Mouse (Mus musculus) stomach, embryonic 16.5 days (tissue): ENCODE results near the gene Tatdn2. TPM values are rescaled to one million over a fixed set of nuclear protein-coding genes. Genes with fewer than 3 reads are reported as not detected.

Experiments
- ATAC-seq: fragments of 200-750 bp; cut with Nextera tagmentation; 2 replicates; pipeline ENCODE4 v1.8.0; 2017; ENCODE audit warnings: moderate number of reproducible peaks, moderate TSS enrichment; ENCODE audit not compliant: insufficient read depth, low FRiP score
- H3K27ac ChIP-seq: fragments of 300-500 bp; sonication (generic); 2 replicates; pipeline ENCODE4 v1.5.1; 2014; ENCODE audit warnings: low read length
- H3K27me3 ChIP-seq: fragments of 300-500 bp; sonication (generic); 2 replicates; pipeline ENCODE4 v1.6.1; 2014; ENCODE audit warnings: low read length, control low read depth, mixed read lengths; ENCODE audit not compliant: control insufficient read depth, insufficient read depth
- H3K36me3 ChIP-seq: fragments of 300-500 bp; sonication (generic); 2 replicates; pipeline ENCODE4 v1.6.1; 2014; ENCODE audit warnings: low read length; ENCODE audit not compliant: control insufficient read depth, insufficient read depth
- H3K4me1 ChIP-seq: fragments of 300-500 bp; sonication (generic); 2 replicates; pipeline ENCODE4 v1.6.1; 2014; ENCODE audit warnings: low read length, control low read depth, mixed read lengths; ENCODE audit not compliant: control insufficient read depth, insufficient read depth
- H3K4me2 ChIP-seq: fragments of 300-500 bp; sonication (generic); 2 replicates; pipeline ENCODE4 v1.6.1; 2014; ENCODE audit warnings: low read depth, low read length, mixed read lengths
- H3K4me3 ChIP-seq: fragments of 300-500 bp; sonication (generic); replicated peaks from 2 replicates; pipeline ENCODE4 v1.5.1; 2014; ENCODE audit warnings: mild to moderate bottlenecking, low read length
- H3K9ac ChIP-seq: fragments of 300-500 bp; sonication (generic); 2 replicates; pipeline ENCODE4 v1.6.1; 2014; ENCODE audit warnings: low read length
- H3K9me3 ChIP-seq: fragments of 300-500 bp; sonication (generic); replicated peaks from 2 replicates; pipeline ENCODE4 v1.6.1; 2016; ENCODE audit warnings: low read length, control low read depth; ENCODE audit not compliant: control insufficient read depth
- WGBS: fragments of 180-500 bp; shearing (Covaris S2); extraction: QIAGEN DNeasy Blood & Tissue Kit; methylation state at CpG from one replicate; pipeline ENCODE4 v1.1.7; 2014; 5-methylcytosine and 5-hydroxymethylcytosine counted together
- polyA plus RNA-seq: library from polyadenylated mRNA; unstranded; fragments of >200 nt; fragmentation: Nextera tagmentation; extraction: Ambion mirVana; gene quantifications from 2 replicates; pipeline ENCODE4 v1.2.1, GENCODE M21; 2015

Tatdn2 gene
- polyA plus RNA-seq, 1 experiment from 2014 or later = 0.58 TPM

- H3K9me3 ChIP-seq = no peaks in the 10 kb centered on the region
- H3K27ac ChIP-seq = peak overlapping the region; percentile 29; the same call in 1 of the 2 replicates
- H3K36me3 ChIP-seq = no peaks in the 10 kb centered on the region
- no peak overlapping the region for H3K9ac ChIP-seq
- H3K4me1 ChIP-seq = peaks cover 17% of the 10 kb centered on the region
- no peak overlapping the region for H3K4me2 ChIP-seq
- peak; percentile 61; the same call in 1 of the 2 replicates for ATAC-seq
- H3K4me3 ChIP-seq = no peak overlapping the region
- WGBS = 61% methylated on average over 6 of the region's 6 CpGs
- H3K27me3 ChIP-seq = no peaks in the 10 kb centered on the region
Measured at GRCm38 (mm10) chr6:113656847-113657246, 40.0 kb upstream of the Tatdn2 start.

DNA sequence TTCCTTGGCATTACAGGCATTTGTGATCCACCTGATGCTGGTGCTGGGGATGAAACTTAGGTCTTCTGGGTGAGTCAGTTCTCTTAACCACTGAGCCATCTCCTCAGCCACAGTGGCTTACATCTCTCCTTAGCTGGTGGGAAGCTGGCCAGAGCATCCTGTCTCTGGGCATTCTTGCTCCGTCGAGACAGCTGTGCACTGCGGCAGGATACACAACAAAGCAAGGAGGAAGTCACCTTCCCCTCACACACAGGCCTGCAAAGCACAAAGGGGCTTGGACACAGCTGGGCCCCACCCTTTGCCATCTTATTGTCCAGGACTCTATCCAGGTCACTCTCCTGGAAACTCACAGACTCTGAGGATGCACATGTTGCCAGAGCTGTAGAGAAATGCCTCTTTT lies 38.6 kb upstream of the Tatdn2 start:
- no peak overlapping the region for H3K9ac ChIP-seq
- H3K36me3 ChIP-seq = no peaks in the 10 kb centered on the region
- H3K4me2 ChIP-seq = no peak overlapping the region
- WGBS = 60% methylated on average over 3 of the region's 3 CpGs
- no peak for ATAC-seq
- H3K4me1 ChIP-seq = peaks cover 20% of the 10 kb centered on the region
- H3K4me3 ChIP-seq = no peak overlapping the region
- no peaks in the 10 kb centered on the region for H3K27me3 ChIP-seq
- no peak overlapping the region for H3K27ac ChIP-seq
- no peaks in the 10 kb centered on the region for H3K9me3 ChIP-seq

DNA sequence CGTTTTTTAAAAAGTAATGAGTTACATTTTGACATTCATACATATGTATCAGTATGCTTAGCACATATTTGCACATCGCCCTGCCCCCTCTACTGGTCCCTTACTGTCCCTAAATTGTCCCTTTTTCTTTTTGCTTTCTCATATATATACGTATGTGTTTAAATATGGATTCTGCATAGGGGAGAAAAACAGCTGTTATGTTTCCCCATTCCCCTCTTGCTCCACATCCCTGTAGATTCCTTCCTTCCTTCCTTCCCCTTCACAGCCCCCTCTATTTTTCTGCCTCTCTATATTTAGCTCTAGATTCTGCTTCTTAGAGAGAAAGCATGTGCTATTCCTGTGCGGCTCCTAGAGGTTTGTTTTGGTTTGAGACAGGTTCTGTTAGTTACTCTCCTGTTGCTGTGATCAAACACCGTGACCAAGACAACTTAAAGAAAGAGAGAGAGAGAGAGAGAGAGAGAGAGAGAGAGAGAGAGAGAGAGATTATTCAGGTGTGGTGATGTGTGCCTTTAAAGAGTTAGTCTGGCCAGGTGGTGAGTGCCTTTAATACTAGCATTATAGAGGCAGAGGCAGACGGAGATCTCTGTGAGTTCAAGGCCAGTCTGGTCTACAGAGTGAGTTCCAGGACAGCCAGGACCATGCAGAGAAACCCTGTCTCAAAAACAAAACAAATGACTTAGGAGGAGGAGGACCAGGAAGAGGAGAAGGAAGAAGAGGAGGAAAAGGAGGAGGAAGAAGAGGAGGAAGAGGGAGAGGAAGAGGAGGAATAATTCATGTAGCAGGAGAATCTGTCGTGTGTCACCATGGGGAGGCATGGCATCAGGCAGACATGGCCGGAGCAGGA lies 37.0 kb upstream of the Tatdn2 start:
- no peaks in the 10 kb centered on the region for H3K27me3 ChIP-seq
- no peak overlapping the region for H3K4me2 ChIP-seq
- H3K4me1 ChIP-seq = peaks cover 20% of the 10 kb centered on the region
- no peak for ATAC-seq
- H3K4me3 ChIP-seq = no peak overlapping the region
- no peaks in the 10 kb centered on the region for H3K9me3 ChIP-seq
- H3K36me3 ChIP-seq = no peaks in the 10 kb centered on the region
- no peak overlapping the region for H3K9ac ChIP-seq
- H3K27ac ChIP-seq = peak overlapping the region; percentile 62; the same call in 1 of the 2 replicates
- WGBS = 52% methylated on average over 8 of the region's 8 CpGs

- Histone ChIP-seq H3K27ac (peak overlapping the region; percentile 62), H3K4me3 (no peak overlapping the region), H3K9ac (no peak overlapping the region), H3K4me1 (peaks cover 20% of the 10 kb centered on the region), H3K9me3 (no peaks in the 10 kb centered on the region), H3K4me2 (no peak overlapping the region), H3K27me3 (no peaks in the 10 kb centered on the region), H3K36me3 (no peaks in the 10 kb centered on the region)
- WGBS = 56% methylated on average over 14 of the region's 14 CpGs
- ATAC-seq = no peak
Measured at GRCm38 (mm10) chr6:113660492-113661352, 36.1 kb upstream of the Tatdn2 start.

- Histone ChIP-seq H3K9me3 (no peaks in the 10 kb centered on the region), H3K4me3 (no peak overlapping the region), H3K27me3 (no peaks in the 10 kb centered on the region), H3K36me3 (no peaks in the 10 kb centered on the region), H3K4me2 (no peak overlapping the region), H3K27ac (peak overlapping the region; percentile 62), H3K4me1 (peaks cover 20% of the 10 kb centered on the region), H3K9ac (no peak overlapping the region)
- WGBS = 49% methylated on average over 12 of the region's 12 CpGs
- peak; percentile 31; the same call in 1 of the 2 replicates for ATAC-seq
Measured at GRCm38 (mm10) chr6:113661353-113662241, 35.3 kb upstream of the Tatdn2 start.

GRCm38 (mm10) chr6:113662964-113663700 lies 33.7 kb upstream of the Tatdn2 start:
- Histone ChIP-seq H3K9ac (no peak overlapping the region), H3K4me1 (peaks cover 20% of the 10 kb centered on the region), H3K9me3 (no peaks in the 10 kb centered on the region), H3K4me2 (no peak overlapping the region), H3K27me3 (no peaks in the 10 kb centered on the region), H3K27ac (no peak overlapping the region), H3K36me3 (no peaks in the 10 kb centered on the region), H3K4me3 (no peak overlapping the region)
- WGBS = 91% methylated on average over 8 of the region's 8 CpGs
- ATAC-seq = no peak

GRCm38 (mm10) chr6:113664305-113664704 lies 32.5 kb upstream of the Tatdn2 start:
- H3K36me3 ChIP-seq = no peaks in the 10 kb centered on the region
- H3K9ac ChIP-seq = no peak overlapping the region
- H3K27ac ChIP-seq = no peak overlapping the region
- H3K4me2 ChIP-seq = no peak overlapping the region
- no peak for ATAC-seq
- no peaks in the 10 kb centered on the region for H3K27me3 ChIP-seq
- no peak overlapping the region for H3K4me3 ChIP-seq
- 83% methylated on average over 7 of the region's 7 CpGs for WGBS
- H3K9me3 ChIP-seq = no peaks in the 10 kb centered on the region
- H3K4me1 ChIP-seq = peaks cover 22% of the 10 kb centered on the region

DNA sequence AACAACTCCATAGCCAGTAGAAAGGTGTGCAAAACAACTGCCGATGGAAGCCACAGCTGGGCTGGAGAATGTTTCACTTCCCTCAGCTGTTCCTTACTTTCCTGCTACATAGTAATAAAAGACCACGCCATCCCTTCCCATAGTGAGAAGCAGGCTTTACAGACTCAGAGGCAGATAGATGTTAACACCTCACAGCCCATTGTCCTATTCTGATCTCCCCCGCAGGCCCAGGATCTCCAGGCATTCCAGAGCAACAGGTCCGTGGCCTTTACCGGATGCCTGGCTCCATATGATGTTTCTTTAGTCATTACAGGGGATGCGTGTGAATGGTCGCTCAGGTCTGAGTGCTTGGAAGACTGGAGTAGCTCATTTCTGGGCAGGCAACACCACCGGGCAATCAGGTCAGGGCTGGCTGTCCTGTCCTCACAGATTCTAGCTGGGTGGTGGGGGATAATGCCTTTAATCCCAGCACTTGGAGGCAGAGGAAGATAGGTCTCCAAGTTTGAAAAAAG lies 29.2 kb upstream of the Tatdn2 start:
- Histone ChIP-seq H3K27ac (peak overlapping the region; percentile 43), H3K27me3 (no peaks in the 10 kb centered on the region), H3K36me3 (no peaks in the 10 kb centered on the region), H3K4me1 (peaks cover 5% of the 10 kb centered on the region), H3K4me3 (no peak overlapping the region), H3K9ac (no peak overlapping the region), H3K4me2 (no peak overlapping the region), H3K9me3 (no peaks in the 10 kb centered on the region)
- no peak for ATAC-seq
- 66% methylated on average over 8 of the region's 8 CpGs for WGBS
